Mouse (Mus musculus) forebrain, postnatal 0 days (tissue): ENCODE data around the gene Atrnl1. TPM values are rescaled to one million over a fixed set of nuclear protein-coding genes. Genes with fewer than 3 reads are reported as not detected.

Experiments
- ATAC-seq: fragments of 200-750 bp; cut with Nextera tagmentation; 2 replicates; pipeline ENCODE4 v1.8.0; 2017; ENCODE audit warnings: mild to moderate bottlenecking, moderate library complexity
- DNase-seq: peaks from one replicate; pipeline ENCODE4 v3.0.0-alpha.2; 2015
- H3K27ac ChIP-seq: fragments of 300-500 bp; sonication (generic); 2 replicates; pipeline ENCODE4 v1.5.1; 2014; ENCODE audit warnings: low read depth, mild to moderate bottlenecking, antibody characterized with exemption, low read length, moderate library complexity, mixed read lengths
- H3K27me3 ChIP-seq: fragments of 300-500 bp; sonication (generic); 2 replicates; pipeline ENCODE4 v1.6.1; 2014; ENCODE audit warnings: mild to moderate bottlenecking, low read length, mixed read lengths; ENCODE audit not compliant: insufficient read depth
- H3K36me3 ChIP-seq: fragments of 300-500 bp; sonication (generic); 2 replicates; pipeline ENCODE4 v1.6.1; 2014; ENCODE audit warnings: mild to moderate bottlenecking, moderate library complexity; ENCODE audit not compliant: insufficient read depth
- H3K4me1 ChIP-seq: fragments of 300-500 bp; sonication (generic); 2 replicates; pipeline ENCODE4 v1.6.1; 2014; ENCODE audit warnings: antibody characterized with exemption; ENCODE audit not compliant: insufficient read depth
- H3K4me2 ChIP-seq: fragments of 300-500 bp; sonication (generic); 2 replicates; pipeline ENCODE4 v1.6.1; 2014; ENCODE audit warnings: low read depth, mild to moderate bottlenecking, moderate library complexity
- H3K4me3 ChIP-seq: fragments of 300-500 bp; sonication (generic); 2 replicates; pipeline ENCODE4 v1.5.1; 2014; ENCODE audit warnings: low read depth, low read length, mixed read lengths
- H3K9ac ChIP-seq: fragments of 300-500 bp; sonication (generic); 2 replicates; pipeline ENCODE4 v1.6.1; 2014; ENCODE audit warnings: mild to moderate bottlenecking
- H3K9me3 ChIP-seq: fragments of 300-500 bp; sonication (generic); 2 replicates; pipeline ENCODE4 v1.6.1; 2016; ENCODE audit warnings: low read length
- CTCF ChIP-seq: sonication (generic); IDR thresholded peaks from 2 replicates; pipeline ENCODE4 v1.5.1; 2016; ENCODE audit warnings: antibody characterized with exemption, control low read depth, low read depth
- WGBS: fragments of 180-500 bp; shearing (Covaris S2); extraction: QIAGEN DNeasy Blood & Tissue Kit; methylation state at CpG from one replicate; pipeline ENCODE4 v1.1.7; 2014; 5-methylcytosine and 5-hydroxymethylcytosine counted together
- polyA plus RNA-seq: library from polyadenylated mRNA; unstranded; fragments of >200 nt; fragmentation: Nextera tagmentation; extraction: Ambion mirVana; gene quantifications from 2 replicates; pipeline ENCODE4 v1.2.1, GENCODE M21; 2015
- total RNA-seq: library from RNA; depleted of rRNA; stranded (reverse); fragments of >200 nt; gene quantifications from 2 replicates; pipeline ENCODE4 v1.2.3, GENCODE M21; 2014

Gene Atrnl1
- total and polyA plus RNA-seq, 2 experiments from 2014 or later = 4.8 to 59.9 TPM

- DNase-seq (peak; percentile 14), ATAC-seq (no peak; the same call in 1 of the 2 replicates)
- Histone ChIP-seq H3K9ac (0 out of 2 replicates have a peak overlapping the region, but pooled peaks have one; percentile 10), H3K4me3 (no peak overlapping the region), H3K4me1 (peaks cover 12% of the 10 kb centered on the region), H3K27me3 (no peaks in the 10 kb centered on the region), H3K4me2 (no peak overlapping the region), H3K36me3 (no peaks in the 10 kb centered on the region), H3K9me3 (no peaks in the 10 kb centered on the region), H3K27ac (no peak overlapping the region)
- TF ChIP-seq CTCF = no peak
- 11% methylated on average over 5 of the region's 5 CpGs for WGBS
Observed at GRCm38 (mm10) chr19:57576836-57577235, 34.0 kb upstream of the Atrnl1 start.

- Histone ChIP-seq H3K4me3 (no peak overlapping the region), H3K9ac (no peak overlapping the region), H3K4me2 (no peak overlapping the region), H3K36me3 (no peaks in the 10 kb centered on the region), H3K4me1 (peaks cover 12% of the 10 kb centered on the region), H3K27ac (no peak overlapping the region), H3K27me3 (no peaks in the 10 kb centered on the region), H3K9me3 (no peaks in the 10 kb centered on the region)
- WGBS = 36% methylated on average over 6 of the region's 6 CpGs
- ATAC-seq (no peak), DNase-seq (no peak)
- no peak for TF ChIP-seq CTCF
Observed at GRCm38 (mm10) chr19:57577256-57577655, 33.6 kb upstream of the Atrnl1 start.

GRCm38 (mm10) chr19:57580962-57581361, 29.9 kb upstream of the Atrnl1 start:
- no peak for TF ChIP-seq CTCF
- peak; percentile 55 for DNase-seq

GRCm38 (mm10) chr19:57585231-57585792, 25.5 kb upstream of the Atrnl1 start:
- 61% methylated on average over 4 of the region's 4 CpGs for WGBS
- H3K9me3 ChIP-seq = no peaks in the 10 kb centered on the region
- no peak overlapping the region for H3K4me3 ChIP-seq
- no peak overlapping the region for H3K4me2 ChIP-seq
- DNase-seq = no peak
- no peak for TF ChIP-seq CTCF
- H3K27ac ChIP-seq = no peak overlapping the region
- no peak overlapping the region for H3K9ac ChIP-seq
- no peaks in the 10 kb centered on the region for H3K4me1 ChIP-seq
- no peaks in the 10 kb centered on the region for H3K27me3 ChIP-seq
- H3K36me3 ChIP-seq = no peaks in the 10 kb centered on the region
- ATAC-seq = no peak

More at GRCm38 (mm10) chr19:57580962-57581361, 29.9 kb upstream of the Atrnl1 start:
- Histone ChIP-seq H3K4me3 (no peak overlapping the region), H3K4me1 (peaks cover 7% of the 10 kb centered on the region; the same call in 1 of the 2 replicates), H3K27me3 (no peaks in the 10 kb centered on the region), H3K9ac (no peak overlapping the region), H3K36me3 (no peaks in the 10 kb centered on the region), H3K9me3 (no peaks in the 10 kb centered on the region), H3K4me2 (no peak overlapping the region), H3K27ac (no peak overlapping the region)
- 47% methylated on average over 7 of the region's 7 CpGs for WGBS
- no peak for ATAC-seq

GRCm38 (mm10) chr19:57586172-57586571, 24.7 kb upstream of the Atrnl1 start:
- Histone ChIP-seq H3K4me2 (no peak overlapping the region), H3K4me3 (no peak overlapping the region), H3K9ac (no peak overlapping the region), H3K4me1 (no peaks in the 10 kb centered on the region), H3K9me3 (no peaks in the 10 kb centered on the region), H3K36me3 (no peaks in the 10 kb centered on the region), H3K27me3 (no peaks in the 10 kb centered on the region), H3K27ac (no peak overlapping the region)
- WGBS = 36% methylated on average over 10 of the region's 10 CpGs
- no peak for TF ChIP-seq CTCF
- ATAC-seq (no peak), DNase-seq (no peak)

- Histone ChIP-seq H3K27ac (no peak overlapping the region), H3K27me3 (no peaks in the 10 kb centered on the region), H3K4me1 (no peaks in the 10 kb centered on the region), H3K9me3 (no peaks in the 10 kb centered on the region), H3K4me2 (no peak overlapping the region), H3K9ac (no peak overlapping the region), H3K4me3 (no peak overlapping the region), H3K36me3 (no peaks in the 10 kb centered on the region)
- no peak for DNase-seq
- ATAC-seq = no peak
- WGBS = 71% methylated on average over 9 of the region's 9 CpGs
- no peak for TF ChIP-seq CTCF
Observed at GRCm38 (mm10) chr19:57589516-57589915, 21.3 kb upstream of the Atrnl1 start.

GRCm38 (mm10) chr19:57590895-57591294, 19.9 kb upstream of the Atrnl1 start:
- ATAC-seq (no peak), DNase-seq (no peak)
- Histone ChIP-seq H3K9me3 (no peaks in the 10 kb centered on the region), H3K27ac (no peak overlapping the region), H3K4me2 (no peak overlapping the region), H3K36me3 (no peaks in the 10 kb centered on the region), H3K27me3 (no peaks in the 10 kb centered on the region), H3K4me3 (no peak overlapping the region), H3K9ac (no peak overlapping the region), H3K4me1 (no peaks in the 10 kb centered on the region)
- WGBS = 88% methylated on average over 5 of the region's 5 CpGs
- TF ChIP-seq CTCF = no peak
